Mouse (Mus musculus): Measurements from ENCODE around the gene C87436.

DNA sequence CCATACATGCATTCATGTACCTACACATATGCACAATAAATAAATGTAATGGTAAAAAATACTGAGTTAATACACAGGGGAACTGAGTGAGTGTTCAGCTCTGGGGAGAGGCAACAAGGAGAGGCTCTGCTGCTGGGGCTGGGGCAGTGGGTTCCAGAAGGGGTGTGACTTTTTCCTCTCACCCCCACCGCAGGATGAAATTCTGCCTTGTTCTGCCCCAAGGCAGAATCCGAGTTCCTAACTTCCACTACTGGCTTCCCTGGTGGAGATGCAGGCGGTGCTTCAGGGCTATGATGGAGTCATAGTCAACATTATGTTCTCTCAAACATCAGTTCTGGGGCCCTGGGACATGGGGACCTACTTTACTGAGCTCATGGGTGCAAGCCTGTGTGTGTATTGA is 68.1 kb downstream of the C87436 start:
- TF ChIP-seq CTCF (IDR thresholded peaks at IDR 0.05; ENCODE audit: insufficient read depth, low read depth, low read length) = no peak
- no peak for TF ChIP-seq POLR2A (IDR thresholded peaks at IDR 0.05; ENCODE audit: insufficient read depth, low read depth, low read length)
